Mouse (Mus musculus) CH12.LX (cell line): ENCODE results near the gene Snx21. TPM values are rescaled to one million over a fixed set of nuclear protein-coding genes. Genes with fewer than 3 reads are reported as not detected.
A peak's percentile ranks its signal among the peaks of the same experiment; 100 is the strongest.

ENCODE experiments used
- DNase-seq: peaks from one replicate; pipeline ENCODE4 v3.0.0-alpha.2; 2013; ENCODE audit errors: extremely low read depth
- H3K27ac ChIP-seq: 2 replicates; pipeline ENCODE4 v1.5.1; 2012; ENCODE audit warnings: low read depth, mild to moderate bottlenecking, control low read depth, moderate library complexity; ENCODE audit not compliant: insufficient read depth
- H3K27me3 ChIP-seq: replicated peaks from 2 replicates; pipeline ENCODE3; 2012; ENCODE audit warnings: inconsistent platforms
- H3K36me3 ChIP-seq, 2 experiments: replicated peaks in 1 of 2; 2 replicates each; pipeline versions ENCODE3 to v1.6.1; 2012; ENCODE audit warnings: inconsistent platforms in 1 of 2, low read length in 1 of 2, mild to moderate bottlenecking in 1 of 2, mixed read lengths in 1 of 2, moderate library complexity in 1 of 2; ENCODE audit not compliant: control insufficient read depth in 1 of 2, insufficient read depth in 1 of 2
- H3K4me1 ChIP-seq, 2 experiments: 2 replicates each; pipeline ENCODE4 v1.6.1; 2012; ENCODE audit warnings: inconsistent platforms in 1 of 2, moderate library complexity in 1 of 2; ENCODE audit not compliant: insufficient read depth in 2 of 2, control insufficient read depth in 1 of 2
- H3K4me2 ChIP-seq: 2 replicates; pipeline ENCODE4 v1.6.1; 2012; ENCODE audit warnings: low read depth, mild to moderate bottlenecking, control low read depth; ENCODE audit not compliant: poor library complexity, insufficient read depth, severe bottlenecking
- H3K4me3 ChIP-seq, 3 experiments: fragments of 150-350 bp in 1 of 3; sonication (generic) in 1 of 3; replicated peaks in 1 of 3; 2 replicates each; pipeline versions ENCODE3 to v1.5.1; 2011 to 2012; ENCODE audit warnings: low read depth in 2 of 3, low read length in 2 of 3, mild to moderate bottlenecking in 2 of 3, moderate library complexity in 2 of 3, control low read depth in 1 of 3, improper control_type of control experiment in 1 of 3, inconsistent platforms in 1 of 3, mixed read lengths in 1 of 3; ENCODE audit not compliant: poor library complexity in 1 of 3
- H3K79me2 ChIP-seq: replicated peaks from 2 replicates; pipeline ENCODE4 v1.6.1; 2012; ENCODE audit warnings: mild to moderate bottlenecking, moderate library complexity; ENCODE audit not compliant: control insufficient read depth, poor library complexity, insufficient read depth, severe bottlenecking; ENCODE audit errors: extremely low read depth
- H3K9ac ChIP-seq: 2 replicates; pipeline ENCODE4 v1.6.1; 2012; ENCODE audit warnings: low read depth, mild to moderate bottlenecking, control low read depth, moderate library complexity; ENCODE audit not compliant: insufficient read depth
- H3K9me3 ChIP-seq: replicated peaks from 2 replicates; pipeline ENCODE3; 2012; ENCODE audit warnings: low read length, inconsistent platforms, mixed read lengths
- BHLHE40 ChIP-seq: IDR thresholded peaks from 2 replicates; pipeline ENCODE4 v1.6.1; 2011; ENCODE audit warnings: mild to moderate bottlenecking, low read depth, low read length, improper control_type of control experiment
- CHD2 ChIP-seq: IDR thresholded peaks from 2 replicates; pipeline ENCODE4 v1.6.1; 2011; ENCODE audit warnings: low read length, improper control_type of control experiment
- CTCF ChIP-seq, 2 experiments: IDR thresholded peaks in 1 of 2; conservative IDR thresholded peaks in 1 of 2; 2 replicates each; pipeline ENCODE4 v1.5.1; 2011 to 2012; ENCODE audit warnings: low read depth in 2 of 2, low read length in 2 of 2, improper control_type of control experiment in 1 of 2, inconsistent platforms in 1 of 2, mild to moderate bottlenecking in 1 of 2, moderate library complexity in 1 of 2
- EP300 ChIP-seq: IDR thresholded peaks from 2 replicates; pipeline ENCODE4 v1.6.1; 2011; ENCODE audit warnings: low read length, improper control_type of control experiment
- ETS1 ChIP-seq: conservative IDR thresholded peaks from 2 replicates; pipeline ENCODE4 v1.6.1; 2012; ENCODE audit warnings: low read depth, mild to moderate bottlenecking, inconsistent platforms, low read length, improper control_type of control experiment, moderate library complexity
- GABPA ChIP-seq: IDR thresholded peaks from 2 replicates; pipeline ENCODE4 v1.6.1; 2012; ENCODE audit warnings: low read depth, low read length, improper control_type of control experiment, inconsistent platforms; ENCODE audit not compliant: insufficient replicate concordance
- HCFC1 ChIP-seq: IDR thresholded peaks from 2 replicates; pipeline ENCODE4 v1.6.1; 2012; ENCODE audit warnings: low read depth, mild to moderate bottlenecking, inconsistent platforms, low read length, improper control_type of control experiment
- IRF4 ChIP-seq: IDR thresholded peaks from 2 replicates; pipeline ENCODE4 v1.6.1; 2014; ENCODE audit warnings: low read depth, mild to moderate bottlenecking, inconsistent platforms, low read length, improper control_type of control experiment
- KAT2A ChIP-seq: IDR thresholded peaks from 2 replicates; pipeline ENCODE4 v1.6.1; 2012; ENCODE audit warnings: low read length, improper control_type of control experiment, inconsistent platforms; ENCODE audit not compliant: insufficient replicate concordance
- MAX ChIP-seq: IDR thresholded peaks from 2 replicates; pipeline ENCODE4 v1.6.1; 2011; ENCODE audit warnings: low read length, improper control_type of control experiment
- MEF2A ChIP-seq: IDR thresholded peaks from 2 replicates; pipeline ENCODE4 v1.6.1; 2014; ENCODE audit warnings: low read depth, mild to moderate bottlenecking, inconsistent platforms, low read length, improper control_type of control experiment, borderline replicate concordance
- MXI1 ChIP-seq: IDR thresholded peaks from 2 replicates; pipeline ENCODE4 v1.6.1; 2011; ENCODE audit warnings: mild to moderate bottlenecking, low read depth, low read length, improper control_type of control experiment
- NRF1 ChIP-seq: IDR thresholded peaks from 2 replicates; pipeline ENCODE4 v1.6.1; 2014; ENCODE audit warnings: low read depth, mild to moderate bottlenecking, inconsistent platforms, low read length, improper control_type of control experiment, moderate library complexity
- RCOR1 ChIP-seq: conservative IDR thresholded peaks from 2 replicates; pipeline ENCODE4 v1.6.1; 2012; ENCODE audit warnings: low read depth, mild to moderate bottlenecking, inconsistent platforms, low read length, improper control_type of control experiment
- SIN3A ChIP-seq: IDR thresholded peaks from 2 replicates; pipeline ENCODE4 v1.6.1; 2012; ENCODE audit warnings: low read length, improper control_type of control experiment, inconsistent platforms
- USF1 ChIP-seq: IDR thresholded peaks from 2 replicates; pipeline ENCODE4 v1.6.1; 2014; ENCODE audit warnings: low read depth, mild to moderate bottlenecking, inconsistent platforms, low read length, improper control_type of control experiment
- ZC3H11A ChIP-seq: IDR thresholded peaks from 2 replicates; pipeline ENCODE4 v1.6.1; 2012; ENCODE audit warnings: low read depth, mild to moderate bottlenecking, inconsistent platforms, low read length, improper control_type of control experiment
- ZKSCAN1 ChIP-seq: IDR thresholded peaks from 2 replicates; pipeline ENCODE4 v1.6.1; 2012; ENCODE audit warnings: low read depth, inconsistent platforms, low read length, improper control_type of control experiment, borderline replicate concordance
- dilution Hi-C: fragments of 300-500 bp; cut with MboI; formaldehyde crosslinking; loops from 2 replicates; pipeline ENCODE4 v1.14.3; 2020; ENCODE audit warnings: low sequenced_read_pairs; ENCODE audit not compliant: extremely low pct_unique_long_range_greater_than_20kb, extremely low pct_ligation_motif_present
- in situ Hi-C: fragments of 300-500 bp; cut with MboI; formaldehyde crosslinking; loops from 3 replicates; pipeline ENCODE4 v1.14.3; 2019; ENCODE audit warnings: low sequenced_read_pairs, low pct_ligation_motif_present, low pct_unique_long_range_greater_than_20kb, mixed read lengths
- polyA plus RNA-seq: library from polyadenylated mRNA; unstranded; fragments of >175 nt; gene quantifications from 2 replicates; pipeline ENCODE4 v1.2.1, GENCODE M21; 2012; ENCODE audit warnings: low read depth; ENCODE audit not compliant: insufficient read length
- total RNA-seq, 2 experiments: library from RNA; depleted of rRNA; stranded (reverse); fragments of 300-350 nt in 1 of 2; fragments of >200 nt in 1 of 2; gene quantifications; 2 replicates each; pipeline ENCODE4 v1.2.3; 2012 to 2014

Snx21 gene
- total and polyA plus RNA-seq, 3 experiments = 0.71 to 3.3 (median 1.5) TPM

GRCm38 (mm10) chr2:164769258-164770037 is 16.2 kb upstream of the Snx21 start, which contains the start of gene Ube2c (continued):
- TF ChIP-seq ETS1 (no peak), KAT2A (0 out of 2 replicates have a peak, but pooled peaks have one; percentile 51), SIN3A (peak; percentile 98), RCOR1 (no peak), NRF1 (peak; percentile 87), IRF4 (no peak; the same call in 1 of the 2 replicates), GABPA (no peak), BHLHE40 (no peak), EP300 (no peak)
- TF ChIP-seq, all 38 proteins: peak for 18

GRCm38 (mm10) chr2:164770279-164770678 is 15.3 kb upstream of the Snx21 start:
- peak overlapping the region; percentile 73 to 98 (median 92) for H3K4me3 ChIP-seq
- peaks cover 39 to 63% of the 10 kb centered on the region in 2 experiments for H3K36me3 ChIP-seq
- TF ChIP-seq HCFC1 (no peak), MAX (no peak; the same call in 1 of the 2 replicates), CHD2 (peak; percentile 58; the same call in 1 of the 2 replicates), MXI1 (0 out of 2 replicates have a peak, but pooled peaks have one; percentile 20)
- H3K79me2 ChIP-seq = peaks cover 10% of the 10 kb centered on the region; the same call in 1 of the 2 replicates
- no peaks in the 10 kb centered on the region for H3K27me3 ChIP-seq
- peaks cover 9 to 28% of the 10 kb centered on the region in 2 experiments for H3K4me1 ChIP-seq
- in situ Hi-C loops = no loop called here
- DNase-seq = peak; percentile 43
- H3K9me3 ChIP-seq = no peaks in the 10 kb centered on the region
- H3K4me2 ChIP-seq = peak overlapping the region; percentile 73
- peak overlapping the region; percentile 79 for H3K9ac ChIP-seq
- peak overlapping the region; percentile 18; the same call in 1 of the 2 replicates for H3K27ac ChIP-seq
- dilution Hi-C loops = no loop called here

- H3K27me3 ChIP-seq = no peaks in the 10 kb centered on the region
- peak overlapping the region; percentile 73 to 98 (median 92) for H3K4me3 ChIP-seq
- H3K4me2 ChIP-seq = peak overlapping the region; percentile 73; the same call in 1 of the 2 replicates
- H3K27ac ChIP-seq = no peak overlapping the region
- no peak for DNase-seq
- no peak overlapping the region; the same call in 1 of the 2 replicates for H3K9ac ChIP-seq
- peaks cover 10% of the 10 kb centered on the region; the same call in 1 of the 2 replicates for H3K79me2 ChIP-seq
- H3K9me3 ChIP-seq = no peaks in the 10 kb centered on the region
- peaks cover 32 to 55% of the 10 kb centered on the region in 2 experiments for H3K36me3 ChIP-seq
- in situ Hi-C loops (no loop called here), dilution Hi-C loops (no loop called here)
- TF ChIP-seq ZC3H11A (no peak), NRF1 (no peak), ZKSCAN1 (no peak), MEF2A (no peak), USF1 (no peak), CTCF (conservative IDR thresholded peaks at IDR 0.05 in 1 of 2, IDR thresholded peaks at IDR 0.05 in 1 of 2; ENCODE audit: low read depth in 2 of 2, low read length in 2 of 2) (no peak)
- H3K4me1 ChIP-seq = peaks cover 9 to 28% of the 10 kb centered on the region in 2 experiments
Observed at GRCm38 (mm10) chr2:164771123-164771522, 14.5 kb upstream of the Snx21 start.
